Mouse (Mus musculus) ES-Bruce4 (cell line): Measurements from ENCODE around the gene Adra2a. TPM values are rescaled to one million over a fixed set of nuclear protein-coding genes. Genes with fewer than 3 reads are reported as not detected.

Experiments used
- H3K27ac ChIP-seq: 2 replicates; pipeline ENCODE4 v1.5.1; 2012; ENCODE audit warnings: low read length, inconsistent platforms; ENCODE audit not compliant: insufficient read depth
- H3K27me3 ChIP-seq: 2 replicates; pipeline ENCODE4 v1.6.1; 2012; ENCODE audit warnings: mild to moderate bottlenecking, low read length, inconsistent platforms; ENCODE audit not compliant: control insufficient read depth, poor library complexity, insufficient read depth, severe bottlenecking
- H3K36me3 ChIP-seq: 2 replicates; pipeline ENCODE4 v1.6.1; 2012; ENCODE audit warnings: inconsistent platforms, mild to moderate bottlenecking, low read length, moderate library complexity; ENCODE audit not compliant: control insufficient read depth, poor library complexity, insufficient read depth, severe bottlenecking
- H3K4me1 ChIP-seq: one replicate; pipeline ENCODE4 v1.8.1; 2011; ENCODE audit warnings: low read length; ENCODE audit not compliant: control insufficient read depth, insufficient read depth
- H3K4me3 ChIP-seq: 2 replicates; pipeline ENCODE4 v1.5.1; 2011; ENCODE audit warnings: low read depth, mild to moderate bottlenecking, low read length
- H3K9ac ChIP-seq: 2 replicates; pipeline ENCODE4 v1.6.1; 2012; ENCODE audit warnings: low read depth, mild to moderate bottlenecking, inconsistent platforms; ENCODE audit not compliant: poor library complexity, severe bottlenecking
- H3K9me3 ChIP-seq: replicated peaks from 2 replicates; pipeline ENCODE4 v1.6.1; 2012; ENCODE audit warnings: mild to moderate bottlenecking, low read length, inconsistent platforms; ENCODE audit not compliant: control insufficient read depth, poor library complexity, insufficient read depth, severe bottlenecking
- CTCF ChIP-seq: IDR thresholded peaks from one replicate; pipeline ENCODE4 v1.8.1; 2011; ENCODE audit warnings: low read depth, low read length
- EP300 ChIP-seq: IDR thresholded peaks from 2 replicates; pipeline ENCODE4 v1.6.1; 2011; ENCODE audit warnings: low read depth, low read length; ENCODE audit not compliant: insufficient read depth
- POLR2A ChIP-seq: IDR thresholded peaks from one replicate; pipeline ENCODE4 v1.8.1; 2011; ENCODE audit warnings: low read length; ENCODE audit not compliant: insufficient read depth
- polyA plus RNA-seq: library from polyadenylated mRNA; stranded (reverse); fragments of >200 nt; gene quantifications from 2 replicates; pipeline ENCODE4 v1.2.4, GENCODE M21; 2011; ENCODE audit warnings: low read depth; ENCODE audit not compliant: missing spikeins, insufficient read depth, insufficient read length

Adra2a gene
- polyA plus RNA-seq, 1 experiment: not detected

DNA sequence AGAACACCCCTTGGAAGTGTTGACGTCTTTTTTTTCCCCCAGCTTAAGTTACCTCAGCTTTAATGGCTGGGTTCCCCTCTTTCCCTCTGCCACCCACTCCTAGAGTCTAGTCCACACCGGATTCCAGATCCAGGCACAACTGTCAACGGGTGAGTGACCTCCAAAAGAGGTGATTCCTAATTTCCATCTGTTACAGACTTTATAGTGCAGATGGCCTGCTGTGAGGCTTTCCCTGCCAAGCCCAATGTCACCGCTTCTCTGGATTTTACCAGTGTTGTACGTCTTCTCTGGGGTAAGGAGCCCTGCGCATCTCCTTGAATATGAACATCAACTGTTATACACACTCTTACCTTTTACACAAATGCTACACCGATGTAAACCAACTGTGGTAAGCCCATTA is 4.5 kb upstream of the Adra2a start:
- TF ChIP-seq EP300 (no peak), POLR2A (no peak), CTCF (no peak)
- Histone ChIP-seq H3K9me3 (peaks cover 3% of the 10 kb centered on the region; the same call in 1 of the 2 replicates), H3K4me3 (no peak overlapping the region), H3K9ac (no peak overlapping the region), H3K27ac (no peak overlapping the region), H3K27me3 (no peaks in the 10 kb centered on the region), H3K36me3 (no peaks in the 10 kb centered on the region), H3K4me1 (no peaks in the 10 kb centered on the region)

GRCm38 (mm10) chr19:54040356-54041028 is 3.5 kb upstream of the Adra2a start:
- Histone ChIP-seq H3K4me3 (no peak overlapping the region), H3K36me3 (no peaks in the 10 kb centered on the region), H3K27me3 (peaks cover 4% of the 10 kb centered on the region), H3K9me3 (peaks cover 3% of the 10 kb centered on the region; the same call in 1 of the 2 replicates), H3K4me1 (no peaks in the 10 kb centered on the region), H3K27ac (no peak overlapping the region), H3K9ac (no peak overlapping the region)
- no peak for TF ChIP-seq EP300

DNA sequence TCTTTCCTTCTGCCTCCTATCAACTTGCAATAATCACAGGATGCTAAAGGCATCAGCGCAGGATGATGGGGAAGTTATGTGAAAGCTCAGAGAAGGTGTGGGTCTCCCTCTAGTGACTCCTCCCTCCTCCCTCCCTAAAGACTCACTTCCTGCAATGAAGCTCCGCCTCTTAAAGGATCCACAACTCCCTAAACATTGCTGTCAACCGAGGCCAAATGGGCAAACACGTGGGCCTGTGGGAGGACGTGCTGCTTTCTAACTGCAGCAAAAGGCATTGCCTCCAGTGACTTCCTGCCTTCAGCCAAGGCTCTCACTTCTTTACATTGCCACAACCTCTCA is 3.0 kb upstream of the Adra2a start:
- Histone ChIP-seq H3K27ac (no peak overlapping the region), H3K9me3 (peaks cover 3% of the 10 kb centered on the region; the same call in 1 of the 2 replicates), H3K36me3 (no peaks in the 10 kb centered on the region), H3K9ac (no peak overlapping the region), H3K27me3 (peaks cover 9% of the 10 kb centered on the region), H3K4me1 (no peaks in the 10 kb centered on the region), H3K4me3 (no peak overlapping the region)
- TF ChIP-seq EP300 (no peak), CTCF (no peak), POLR2A (no peak)

DNA sequence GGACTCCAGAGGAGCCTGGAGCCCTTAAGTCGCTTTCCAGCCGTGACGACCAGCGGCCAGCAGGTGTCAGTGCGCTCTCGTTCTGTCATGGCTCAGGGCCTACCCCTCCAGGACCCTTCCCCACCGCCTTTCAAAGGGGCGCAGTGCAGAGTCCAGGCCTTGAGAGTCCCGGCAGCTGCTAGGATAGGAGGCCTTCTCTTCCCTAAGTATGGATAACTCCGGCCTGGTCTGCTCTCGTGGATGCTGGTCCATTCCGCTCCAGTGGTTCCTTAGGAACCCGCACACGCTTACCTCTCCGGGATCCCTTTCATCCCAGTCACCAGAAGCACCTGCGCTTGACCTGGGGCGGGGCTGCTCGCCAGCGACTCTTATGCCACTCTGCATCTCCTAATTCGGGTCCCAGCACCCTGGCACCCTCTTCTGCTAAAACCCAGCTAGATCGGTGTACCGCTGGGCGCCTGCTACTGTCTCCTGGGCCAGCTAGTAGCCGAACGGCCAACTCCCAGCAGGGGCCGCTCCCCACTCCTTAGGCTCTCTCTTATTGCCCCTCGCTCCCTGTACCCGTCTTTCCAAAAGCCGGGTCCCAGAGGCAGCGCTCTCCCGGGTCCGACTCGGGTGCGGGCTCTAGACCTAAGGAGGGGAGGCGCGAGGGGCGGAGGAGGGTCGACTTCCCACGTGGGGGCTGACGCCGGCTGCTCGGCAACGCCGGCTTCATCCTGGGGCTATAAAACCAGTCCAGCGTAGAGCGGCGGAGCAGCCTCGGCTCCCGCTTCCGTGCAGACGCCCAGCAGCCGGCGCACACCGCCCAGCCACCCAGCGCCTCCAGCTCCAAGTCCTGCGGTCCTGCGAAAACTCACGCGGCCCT is 788 bp downstream of the Adra2a start:
- peaks cover 22% of the 10 kb centered on the region for H3K27me3 ChIP-seq
- no peaks in the 10 kb centered on the region for H3K36me3 ChIP-seq
- peaks cover 2% of the 10 kb centered on the region for H3K4me1 ChIP-seq
- no peak overlapping the region for H3K27ac ChIP-seq
- H3K9me3 ChIP-seq: no peaks in the 10 kb centered on the region
- TF ChIP-seq CTCF: peak; percentile 88
- TF ChIP-seq EP300: no peak
- H3K4me3 ChIP-seq: peak overlapping the region; percentile 63
- peak overlapping the region; percentile 62 for H3K9ac ChIP-seq

DNA sequence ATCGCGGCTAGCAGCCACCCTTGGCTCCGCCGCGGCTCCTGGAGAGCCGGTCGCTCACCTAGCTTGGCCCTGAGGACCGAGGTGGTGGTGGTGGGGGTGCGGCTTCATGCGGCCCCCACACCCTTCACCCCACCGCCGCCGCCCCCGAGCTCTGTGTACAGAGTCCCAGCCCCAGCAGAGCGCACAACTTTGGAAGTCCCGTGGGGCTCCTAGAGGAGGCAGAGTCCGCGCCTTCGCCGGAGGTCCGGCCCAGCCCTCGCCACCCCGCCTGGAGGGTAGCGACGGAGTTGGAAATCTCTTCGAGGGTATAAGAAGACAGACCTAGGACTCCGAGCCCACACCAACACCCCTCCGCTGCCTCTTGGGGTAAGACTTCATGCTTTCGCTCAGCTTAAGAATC is 1.5 kb downstream of the Adra2a start:
- Histone ChIP-seq H3K9ac (peak overlapping the region; percentile 62), H3K4me3 (peak overlapping the region; percentile 63), H3K36me3 (no peaks in the 10 kb centered on the region), H3K4me1 (peaks cover 2% of the 10 kb centered on the region), H3K9me3 (no peaks in the 10 kb centered on the region), H3K27me3 (peaks cover 22% of the 10 kb centered on the region), H3K27ac (no peak overlapping the region)
- no peak for TF ChIP-seq POLR2A

- no peaks in the 10 kb centered on the region for H3K9me3 ChIP-seq
- no peaks in the 10 kb centered on the region for H3K36me3 ChIP-seq
- no peak overlapping the region for H3K9ac ChIP-seq
- peaks cover 22% of the 10 kb centered on the region for H3K27me3 ChIP-seq
- no peak overlapping the region for H3K27ac ChIP-seq
- peaks cover 2% of the 10 kb centered on the region for H3K4me1 ChIP-seq
- TF ChIP-seq EP300 (no peak), CTCF (no peak), POLR2A (no peak)
- peak overlapping the region; percentile 38 for H3K4me3 ChIP-seq
Measured at GRCm38 (mm10) chr19:54045931-54046683, 2.2 kb downstream of the Adra2a start.
